Mouse (Mus musculus) liver, embryonic 16.5 days (tissue): ENCODE data around the gene Ugt1a6a. TPM values are rescaled to one million over a fixed set of nuclear protein-coding genes. Genes with fewer than 3 reads are reported as not detected.

Source experiments
- ATAC-seq: fragments of 200-750 bp; cut with Nextera tagmentation; 2 replicates; pipeline ENCODE4 v1.8.0; 2017; ENCODE audit warnings: low read depth, mild to moderate bottlenecking, moderate number of reproducible peaks, moderate library complexity
- H3K27ac ChIP-seq: fragments of 300-500 bp; sonication (generic); 2 replicates; pipeline ENCODE4 v1.5.1; 2014; ENCODE audit warnings: mild to moderate bottlenecking, low read length
- H3K27me3 ChIP-seq: fragments of 300-500 bp; sonication (generic); 2 replicates; pipeline ENCODE4 v1.6.1; 2014; ENCODE audit warnings: low read depth, low read length, mixed read lengths; ENCODE audit not compliant: control insufficient read depth, insufficient read depth
- H3K36me3 ChIP-seq: fragments of 300-500 bp; sonication (generic); 2 replicates; pipeline ENCODE4 v1.6.1; 2014; ENCODE audit warnings: mild to moderate bottlenecking; ENCODE audit not compliant: control insufficient read depth, insufficient read depth
- H3K4me1 ChIP-seq: fragments of 300-500 bp; sonication (generic); 2 replicates; pipeline ENCODE4 v1.6.1; 2014; ENCODE audit warnings: low read depth, low read length, mixed read lengths; ENCODE audit not compliant: control insufficient read depth
- H3K4me2 ChIP-seq: fragments of 300-500 bp; sonication (generic); 2 replicates; pipeline ENCODE4 v1.6.1; 2014; ENCODE audit warnings: low read depth, low read length, mixed read lengths
- H3K4me3 ChIP-seq: fragments of 300-500 bp; sonication (generic); 2 replicates; pipeline ENCODE4 v1.5.1; 2014; ENCODE audit warnings: low read depth, mild to moderate bottlenecking, low read length
- H3K9ac ChIP-seq: fragments of 300-500 bp; sonication (generic); 2 replicates; pipeline ENCODE4 v1.6.1; 2014; ENCODE audit warnings: low read depth, low read length
- H3K9me3 ChIP-seq: fragments of 300-500 bp; sonication (generic); replicated peaks from 2 replicates; pipeline ENCODE4 v1.6.1; 2016; ENCODE audit warnings: low read length; ENCODE audit not compliant: control insufficient read depth
- WGBS: fragments of 180-500 bp; shearing (Covaris S2); extraction: QIAGEN DNeasy Blood & Tissue Kit; methylation state at CpG from one replicate; pipeline ENCODE4 v1.1.7; 2014; ENCODE audit not compliant: insufficient replicate concordance; 5-methylcytosine and 5-hydroxymethylcytosine counted together
- polyA plus RNA-seq: library from polyadenylated mRNA; unstranded; fragments of >200 nt; fragmentation: Nextera tagmentation; extraction: Ambion mirVana; gene quantifications from 2 replicates; pipeline ENCODE4 v1.2.1, GENCODE M21; 2015

The Ugt1a6a gene
- polyA plus RNA-seq, 1 experiment from 2014 or later: 21.8 TPM

- H3K9me3 ChIP-seq: no peaks in the 10 kb centered on the region; the same call in 1 of the 2 replicates
- WGBS: 47% methylated on average over 2 of the region's 2 CpGs
- no peak for ATAC-seq
Observed at GRCm38 (mm10) chr1:88255466-88255857, 120.9 kb downstream of the Ugt1a6a start.

GRCm38 (mm10) chr1:88255989-88256754, 121.6 kb downstream of the Ugt1a6a start:
- Histone ChIP-seq H3K36me3 (no peaks in the 10 kb centered on the region; the same call in 1 of the 2 replicates), H3K4me1 (peaks cover 18% of the 10 kb centered on the region), H3K9ac (no peak overlapping the region), H3K4me3 (no peak overlapping the region), H3K4me2 (no peak overlapping the region), H3K27me3 (no peaks in the 10 kb centered on the region), H3K27ac (no peak overlapping the region), H3K9me3 (no peaks in the 10 kb centered on the region)
- WGBS: 62% methylated on average over 13 of the region's 13 CpGs
- no peak for ATAC-seq

More at GRCm38 (mm10) chr1:88255466-88255857, 120.9 kb downstream of the Ugt1a6a start:
- H3K36me3 ChIP-seq: no peaks in the 10 kb centered on the region
- no peak overlapping the region for H3K4me2 ChIP-seq
- H3K4me1 ChIP-seq: peaks cover 15% of the 10 kb centered on the region
- no peak overlapping the region for H3K27ac ChIP-seq
- H3K27me3 ChIP-seq: no peaks in the 10 kb centered on the region
- H3K9ac ChIP-seq: no peak overlapping the region
- H3K4me3 ChIP-seq: no peak overlapping the region

GRCm38 (mm10) chr1:88256886-88257663, 122.5 kb downstream of the Ugt1a6a start:
- H3K4me2 ChIP-seq: no peak overlapping the region
- ATAC-seq: no peak
- H3K9ac ChIP-seq: no peak overlapping the region
- H3K36me3 ChIP-seq: peaks cover 5% of the 10 kb centered on the region
- H3K27me3 ChIP-seq: no peaks in the 10 kb centered on the region
- H3K4me1 ChIP-seq: peaks cover 23% of the 10 kb centered on the region
- no peak overlapping the region for H3K4me3 ChIP-seq
- no peak overlapping the region for H3K27ac ChIP-seq
- 56% methylated on average over 10 of the region's 10 CpGs for WGBS
- H3K9me3 ChIP-seq: no peaks in the 10 kb centered on the region

- Histone ChIP-seq H3K27me3 (no peaks in the 10 kb centered on the region), H3K4me1 (peaks cover 28% of the 10 kb centered on the region), H3K9me3 (no peaks in the 10 kb centered on the region), H3K9ac (no peak overlapping the region), H3K4me3 (no peak overlapping the region), H3K36me3 (peaks cover 11% of the 10 kb centered on the region), H3K27ac (no peak overlapping the region), H3K4me2 (no peak overlapping the region)
- no peak for ATAC-seq
- 62% methylated on average over 6 of the region's 6 CpGs for WGBS
Observed at GRCm38 (mm10) chr1:88257681-88258080, 123.1 kb downstream of the Ugt1a6a start.

- Histone ChIP-seq H3K9ac (no peak overlapping the region), H3K36me3 (peaks cover 18% of the 10 kb centered on the region), H3K27ac (no peak overlapping the region), H3K9me3 (no peaks in the 10 kb centered on the region), H3K4me3 (no peak overlapping the region), H3K4me2 (no peak overlapping the region), H3K4me1 (peaks cover 31% of the 10 kb centered on the region), H3K27me3 (no peaks in the 10 kb centered on the region)
- WGBS: 57% methylated on average over 6 of the region's 6 CpGs
- ATAC-seq: no peak
Observed at GRCm38 (mm10) chr1:88258361-88258760, 123.8 kb downstream of the Ugt1a6a start.

- Histone ChIP-seq H3K27ac (no peak overlapping the region), H3K27me3 (no peaks in the 10 kb centered on the region), H3K9ac (no peak overlapping the region), H3K4me1 (peaks cover 31% of the 10 kb centered on the region), H3K36me3 (peaks cover 25% of the 10 kb centered on the region), H3K9me3 (no peaks in the 10 kb centered on the region), H3K4me2 (no peak overlapping the region), H3K4me3 (no peak overlapping the region)
- ATAC-seq: no peak
- 51% methylated on average over 8 of the region's 8 CpGs for WGBS
Observed at GRCm38 (mm10) chr1:88258881-88259642, 124.5 kb downstream of the Ugt1a6a start.

- no peak overlapping the region for H3K4me2 ChIP-seq
- WGBS: 64% methylated on average over 4 of the region's 4 CpGs
- H3K9ac ChIP-seq: no peak overlapping the region
- H3K27me3 ChIP-seq: no peaks in the 10 kb centered on the region
- H3K27ac ChIP-seq: peak overlapping the region; percentile 8
- no peaks in the 10 kb centered on the region for H3K9me3 ChIP-seq
- ATAC-seq: peak; percentile 3; the same call in 1 of the 2 replicates
- H3K36me3 ChIP-seq: peaks cover 31% of the 10 kb centered on the region
- H3K4me3 ChIP-seq: no peak overlapping the region
- peaks cover 31% of the 10 kb centered on the region for H3K4me1 ChIP-seq
Observed at GRCm38 (mm10) chr1:88259643-88260024, 125.0 kb downstream of the Ugt1a6a start.

- H3K4me1 ChIP-seq: peaks cover 31% of the 10 kb centered on the region
- H3K27me3 ChIP-seq: no peaks in the 10 kb centered on the region
- WGBS: 55% methylated on average over 6 of the region's 6 CpGs
- H3K9ac ChIP-seq: no peak overlapping the region
- peak; percentile 78 for ATAC-seq
- peaks cover 36% of the 10 kb centered on the region for H3K36me3 ChIP-seq
- H3K4me3 ChIP-seq: no peak overlapping the region
- H3K9me3 ChIP-seq: no peaks in the 10 kb centered on the region
- H3K4me2 ChIP-seq: no peak overlapping the region
- H3K27ac ChIP-seq: peak overlapping the region; percentile 8
Observed at GRCm38 (mm10) chr1:88260114-88260513, 125.5 kb downstream of the Ugt1a6a start.
